Mouse (Mus musculus) heart, adult 2 months (tissue): ENCODE measurements at regions not wholly inside any gene's neighbourhood (a gene's known extent, or its start where the extent isn't known, plus 50 kb on each side); places are given as distances from the start of the nearest gene placed in this dataset.

Source experiments
- CTCF ChIP-seq: fragments of 200-600 bp; IDR thresholded peaks from 2 replicates; pipeline ENCODE4 v1.8.1; 2022; ENCODE audit warnings: antibody characterized with exemption, mild to moderate bottlenecking, moderate library complexity
- POLR2A ChIP-seq: fragments of 200-500 bp; IDR thresholded peaks from 2 replicates; pipeline ENCODE4 v1.6.1; 2011; ENCODE audit warnings: mild to moderate bottlenecking, low read depth, low read length, control low read depth; ENCODE audit not compliant: insufficient read depth

DNA sequence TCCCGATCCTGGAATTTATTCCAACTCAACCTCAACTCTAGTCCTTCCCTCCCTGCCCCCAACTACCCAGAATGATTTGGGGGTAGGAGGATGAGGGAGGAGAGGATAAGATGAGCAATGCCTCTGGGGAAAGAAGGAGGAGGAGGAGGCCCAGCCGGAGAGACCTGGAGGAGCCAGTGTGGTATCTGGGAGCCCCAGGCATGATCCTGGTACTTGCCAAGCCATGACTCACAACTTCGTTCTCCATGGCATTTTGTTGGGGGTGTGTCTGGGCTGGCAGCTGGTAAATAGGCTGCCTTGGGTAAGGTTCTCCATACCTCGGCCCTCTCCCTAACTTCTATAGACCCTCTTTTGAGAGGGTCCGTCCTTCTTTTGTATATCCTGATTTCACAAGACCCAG is 81.2 kb upstream of the Hoxc13 start:
- no peak for TF ChIP-seq POLR2A
- no peak for TF ChIP-seq CTCF
